Mouse (Mus musculus) embryonic facial prominence, embryonic 14.5 days (tissue): ENCODE results near the gene Cdipt. TPM values are rescaled to one million over a fixed set of nuclear protein-coding genes. Genes with fewer than 3 reads are reported as not detected.

Source experiments
- ATAC-seq: fragments of 200-750 bp; cut with Nextera tagmentation; 2 replicates; pipeline ENCODE4 v1.8.0; 2017; ENCODE audit warnings: low read depth, moderate number of reproducible peaks, moderate TSS enrichment
- DNase-seq: peaks from one replicate; pipeline ENCODE4 v3.0.0-alpha.2; 2015; ENCODE audit warnings: low spot score
- H3K27ac ChIP-seq: fragments of 300-500 bp; sonication (generic); replicated peaks from 2 replicates; pipeline ENCODE4 v1.5.1; 2014; ENCODE audit warnings: low read depth, mild to moderate bottlenecking, low read length, moderate library complexity
- H3K27me3 ChIP-seq: fragments of 300-500 bp; sonication (generic); replicated peaks from 2 replicates; pipeline ENCODE4 v1.6.1; 2014; ENCODE audit warnings: low read length; ENCODE audit not compliant: control insufficient read depth, insufficient read depth
- H3K36me3 ChIP-seq: fragments of 300-500 bp; sonication (generic); 2 replicates; pipeline ENCODE4 v1.6.1; 2014; ENCODE audit warnings: low read length, mixed read lengths; ENCODE audit not compliant: control insufficient read depth, insufficient read depth
- H3K4me1 ChIP-seq: fragments of 300-500 bp; sonication (generic); 2 replicates; pipeline ENCODE4 v1.6.1; 2014; ENCODE audit warnings: antibody characterized with exemption, low read length; ENCODE audit not compliant: control insufficient read depth, insufficient read depth
- H3K4me2 ChIP-seq: fragments of 300-500 bp; sonication (generic); 2 replicates; pipeline ENCODE4 v1.6.1; 2014; ENCODE audit warnings: low read depth, mild to moderate bottlenecking, low read length, moderate library complexity, mixed read lengths
- H3K4me3 ChIP-seq: fragments of 300-500 bp; sonication (generic); 2 replicates; pipeline ENCODE4 v1.5.1; 2014; ENCODE audit warnings: low read depth, mild to moderate bottlenecking, low read length
- H3K9ac ChIP-seq: fragments of 300-500 bp; sonication (generic); 2 replicates; pipeline ENCODE4 v1.6.1; 2014; ENCODE audit warnings: low read depth, mild to moderate bottlenecking, low read length, moderate library complexity, mixed read lengths
- H3K9me3 ChIP-seq: fragments of 300-500 bp; sonication (generic); 2 replicates; pipeline ENCODE4 v1.6.1; 2016; ENCODE audit warnings: low read length; ENCODE audit not compliant: control insufficient read depth
- WGBS: fragments of 180-500 bp; shearing (Covaris S2); extraction: QIAGEN DNeasy Blood & Tissue Kit; methylation state at CpG from one replicate; pipeline ENCODE4 v1.1.7; 2014; 5-methylcytosine and 5-hydroxymethylcytosine counted together
- polyA plus RNA-seq: library from polyadenylated mRNA; unstranded; fragments of >200 nt; fragmentation: Nextera tagmentation; extraction: Ambion mirVana; gene quantifications from 2 replicates; pipeline ENCODE4 v1.2.1, GENCODE M21; 2014

Cdipt gene
- polyA plus RNA-seq, 1 experiment from 2014 or later: 88.0 TPM

DNA sequence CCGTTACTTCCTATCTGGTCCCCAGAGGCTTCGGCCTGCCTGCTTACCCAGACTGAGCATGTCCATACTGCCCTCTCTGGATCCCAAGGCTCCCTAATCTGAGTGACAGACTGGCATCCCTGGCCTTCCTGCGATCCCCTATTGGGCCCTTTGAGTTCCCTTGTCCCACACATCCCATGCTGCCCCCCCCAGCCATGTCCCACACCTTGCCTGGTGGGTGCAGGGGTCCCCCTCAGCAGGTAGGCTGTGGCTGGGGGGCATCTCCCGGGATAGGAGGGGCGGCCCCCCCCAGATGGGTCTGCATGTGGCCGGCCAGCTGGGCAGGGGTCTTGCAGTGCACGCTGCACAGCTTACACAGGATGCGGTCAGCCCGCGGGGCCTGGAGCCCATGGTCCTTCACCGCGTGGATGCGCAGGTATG, 47.6 kb downstream of the Cdipt start:
- WGBS: 85% methylated on average over 8 of the region's 13 CpGs
- H3K27ac ChIP-seq: no peak overlapping the region
- peak overlapping the region; percentile 87 for H3K4me3 ChIP-seq
- H3K9ac ChIP-seq: peak overlapping the region; percentile 98
- DNase-seq: no peak
- H3K4me2 ChIP-seq: peak overlapping the region; percentile 79
- H3K9me3 ChIP-seq: no peaks in the 10 kb centered on the region
- H3K27me3 ChIP-seq: no peaks in the 10 kb centered on the region
- H3K36me3 ChIP-seq: peaks cover 36% of the 10 kb centered on the region
- no peak for ATAC-seq
- peaks cover 34% of the 10 kb centered on the region for H3K4me1 ChIP-seq

DNA sequence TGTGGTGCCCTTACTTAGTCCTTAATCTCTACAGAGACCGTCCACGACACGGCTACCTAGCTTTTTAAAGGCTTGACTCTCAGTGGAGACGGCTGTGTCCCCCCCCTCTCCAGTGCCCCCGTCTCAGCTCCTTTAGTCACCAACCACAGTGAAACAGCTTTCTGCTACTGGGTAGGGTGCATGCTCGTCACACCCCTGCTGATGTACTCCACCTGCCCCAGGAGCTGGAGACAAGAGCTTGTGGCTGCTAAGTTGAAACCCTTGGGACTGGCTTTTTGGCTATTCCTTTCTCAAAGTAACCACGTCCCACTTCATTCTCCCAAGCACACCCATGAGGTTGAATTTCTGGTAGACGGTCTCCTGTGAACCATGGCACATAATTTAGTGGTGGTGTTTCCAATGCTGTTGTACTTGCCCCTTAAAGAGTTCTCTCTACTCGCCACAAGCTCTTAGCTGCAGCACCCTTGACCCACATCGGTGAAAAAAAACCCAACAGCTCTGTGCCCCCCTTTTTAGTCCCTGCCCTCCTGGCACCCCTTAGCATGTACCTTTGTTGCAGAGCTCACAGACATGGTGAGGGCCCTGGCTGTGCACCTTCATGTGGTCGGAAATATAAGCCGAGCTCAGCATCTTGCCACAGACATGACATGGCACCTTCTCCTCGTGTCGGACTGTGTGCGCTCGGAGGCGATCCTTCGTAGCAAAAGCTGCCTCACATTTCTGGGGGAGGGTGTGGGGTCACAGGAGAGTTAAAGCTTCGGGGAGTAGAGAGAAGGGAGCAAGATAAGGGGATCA, 48.4 kb downstream of the Cdipt start:
- H3K9ac ChIP-seq: peak overlapping the region; percentile 98
- peaks cover 28% of the 10 kb centered on the region for H3K4me1 ChIP-seq
- H3K36me3 ChIP-seq: peaks cover 41% of the 10 kb centered on the region
- peak overlapping the region; percentile 87 for H3K4me3 ChIP-seq
- H3K27ac ChIP-seq: peak overlapping the region; percentile 99; the same call in 1 of the 2 replicates
- DNase-seq: no peak
- no peaks in the 10 kb centered on the region for H3K27me3 ChIP-seq
- H3K4me2 ChIP-seq: peak overlapping the region; percentile 79
- WGBS: 19% methylated on average over 19 of the region's 19 CpGs
- ATAC-seq: no peak
- no peaks in the 10 kb centered on the region for H3K9me3 ChIP-seq

DNA sequence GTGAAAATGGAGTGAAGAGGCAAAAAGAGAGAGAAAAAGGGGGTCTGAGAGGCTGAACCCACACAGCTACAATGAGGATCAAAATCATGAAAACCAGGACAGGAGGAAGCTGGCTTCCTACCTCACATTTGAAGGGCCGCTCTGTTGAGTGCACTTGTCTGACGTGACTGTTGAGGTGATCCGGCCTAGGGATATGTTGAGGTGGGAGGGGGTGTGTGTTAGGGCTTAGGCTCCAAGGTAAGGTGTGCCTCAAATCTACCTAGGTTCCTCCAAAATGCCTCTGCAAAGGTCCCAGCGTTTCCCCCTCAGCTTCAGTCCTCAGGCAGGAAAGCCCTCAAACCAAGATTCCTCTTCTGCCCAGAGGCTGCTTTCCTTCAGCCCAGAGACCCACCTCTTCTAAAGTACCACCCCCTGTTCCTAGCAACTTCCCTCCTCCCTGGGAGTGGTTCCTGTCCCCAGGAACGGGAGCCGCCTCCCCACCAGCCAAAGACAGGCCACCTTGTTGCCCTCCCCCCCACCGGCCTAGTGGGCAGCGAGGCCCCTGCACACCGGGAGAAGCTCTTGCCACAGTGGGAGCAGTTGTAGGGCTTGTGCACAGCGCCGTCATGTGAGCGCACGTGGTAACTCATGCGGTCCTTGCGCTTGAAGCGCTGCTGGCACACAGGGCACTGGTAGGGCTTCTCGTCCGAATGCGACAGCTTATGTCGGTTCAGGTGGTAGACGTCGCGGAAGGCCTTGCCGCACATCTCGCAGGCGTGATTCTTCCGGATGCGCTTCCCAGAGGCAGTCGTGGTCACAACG, 49.2 kb downstream of the Cdipt start:
- H3K4me1 ChIP-seq: peaks cover 21% of the 10 kb centered on the region
- peak overlapping the region; percentile 79 for H3K4me2 ChIP-seq
- WGBS: 2% methylated on average over 26 of the region's 30 CpGs
- peak; percentile 23 for ATAC-seq
- peak; percentile 94 for DNase-seq
- H3K4me3 ChIP-seq: peak overlapping the region; percentile 87
- no peaks in the 10 kb centered on the region for H3K27me3 ChIP-seq
- peaks cover 44% of the 10 kb centered on the region for H3K36me3 ChIP-seq
- H3K27ac ChIP-seq: peak overlapping the region; percentile 99
- H3K9me3 ChIP-seq: no peaks in the 10 kb centered on the region
- H3K9ac ChIP-seq: peak overlapping the region; percentile 98

DNA sequence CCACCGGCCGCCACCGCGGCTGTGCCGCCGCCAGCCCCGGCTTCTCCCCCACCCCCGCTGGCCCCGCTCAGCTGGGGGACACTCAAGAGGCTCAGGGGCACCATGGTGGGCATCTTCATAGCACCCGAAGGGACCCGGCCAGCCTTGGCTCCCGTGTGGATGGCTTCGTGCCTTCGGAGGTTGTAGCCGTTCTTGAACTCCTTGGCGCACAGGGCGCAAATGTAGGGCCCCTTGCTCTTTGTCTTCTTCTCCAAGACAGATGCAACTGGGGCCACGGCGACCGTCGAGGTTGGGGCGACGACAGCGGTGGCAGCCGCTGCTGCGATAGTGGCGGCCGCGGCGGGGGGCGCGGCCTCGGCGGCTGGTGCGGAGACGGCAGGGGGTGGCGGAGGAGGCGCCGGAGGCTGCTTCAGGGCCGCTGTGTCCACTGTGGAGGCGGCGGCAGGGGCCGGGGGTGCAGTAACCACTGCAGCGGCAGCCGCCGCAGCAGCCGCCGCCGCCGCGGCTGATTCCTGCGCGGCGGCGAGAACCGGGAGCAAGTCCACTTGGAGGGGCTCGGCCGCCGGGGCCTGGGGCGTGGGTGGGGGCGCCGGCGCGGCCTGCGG, 49.9 kb downstream of the Cdipt start:
- Histone ChIP-seq H3K9me3 (no peaks in the 10 kb centered on the region), H3K4me1 (peaks cover 18% of the 10 kb centered on the region), H3K36me3 (peaks cover 51% of the 10 kb centered on the region), H3K27me3 (no peaks in the 10 kb centered on the region), H3K27ac (peak overlapping the region; percentile 99), H3K9ac (peak overlapping the region; percentile 98), H3K4me2 (peak overlapping the region; percentile 79), H3K4me3 (peak overlapping the region; percentile 87)
- peak; percentile 44 for DNase-seq
- WGBS: 1% methylated on average over 17 of the region's 65 CpGs
- ATAC-seq: no peak

DNA sequence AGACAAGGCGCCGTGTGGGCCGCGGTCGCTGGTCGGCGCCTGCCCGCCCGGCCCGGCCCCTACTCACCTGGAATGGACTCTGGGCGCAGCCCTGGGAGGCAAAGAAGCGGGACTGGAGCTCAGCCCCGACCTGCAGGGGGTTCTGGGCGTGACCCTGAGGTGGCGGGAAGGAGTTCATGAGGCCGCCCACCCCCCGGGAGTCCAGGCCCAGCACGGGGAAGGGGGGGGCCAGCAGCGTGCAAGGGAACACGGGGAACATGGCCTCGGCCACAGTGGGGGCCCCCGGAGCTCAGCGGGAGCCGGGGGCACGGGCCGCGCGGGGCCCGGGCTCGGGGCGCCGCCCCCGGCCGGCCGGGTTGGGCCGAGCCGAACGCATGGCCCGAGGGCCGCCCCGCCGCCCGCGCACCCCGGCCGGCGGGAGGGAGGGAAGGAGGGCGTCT, 50.5 kb downstream of the Cdipt start:
- no peaks in the 10 kb centered on the region for H3K27me3 ChIP-seq
- peak; percentile 88 for DNase-seq
- H3K27ac ChIP-seq: peak overlapping the region; percentile 99
- peak; percentile 16 for ATAC-seq
- 0% methylated on average over 7 of the region's 48 CpGs for WGBS
- H3K9me3 ChIP-seq: no peaks in the 10 kb centered on the region
- peaks cover 18% of the 10 kb centered on the region for H3K4me1 ChIP-seq
- peak overlapping the region; percentile 79 for H3K4me2 ChIP-seq
- H3K36me3 ChIP-seq: peaks cover 57% of the 10 kb centered on the region
- peak overlapping the region; percentile 98 for H3K9ac ChIP-seq
- peak overlapping the region; percentile 87 for H3K4me3 ChIP-seq

DNA sequence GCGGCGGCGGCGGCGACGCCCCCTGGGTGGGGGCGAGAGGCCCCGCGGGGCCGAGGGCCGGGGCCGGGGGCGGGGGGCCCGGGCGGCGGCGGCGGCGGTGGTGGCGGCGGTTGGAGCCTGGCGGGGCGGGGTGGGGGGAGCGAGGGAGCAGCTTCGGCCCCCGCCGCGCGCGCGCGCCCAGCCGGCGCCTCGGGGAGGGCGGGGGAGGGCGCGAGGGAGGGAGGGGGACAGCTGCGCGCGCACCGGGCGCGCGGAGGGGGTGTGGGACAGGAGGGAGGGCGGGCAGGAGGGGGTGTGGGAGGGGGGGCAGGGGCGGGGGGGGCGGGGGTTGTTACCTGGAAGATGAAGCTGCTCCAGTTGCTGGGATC, 50.9 kb downstream of the Cdipt start:
- Histone ChIP-seq H3K27ac (peak overlapping the region; percentile 99), H3K9ac (peak overlapping the region; percentile 98), H3K4me1 (peaks cover 18% of the 10 kb centered on the region), H3K36me3 (peaks cover 61% of the 10 kb centered on the region), H3K4me3 (peak overlapping the region; percentile 87), H3K4me2 (peak overlapping the region; percentile 79), H3K9me3 (no peaks in the 10 kb centered on the region), H3K27me3 (no peaks in the 10 kb centered on the region)
- DNase-seq (no peak), ATAC-seq (peak; percentile 1; the same call in 1 of the 2 replicates)
- no CpG with 5 or more reads among the region's 48 CpGs for WGBS

DNA sequence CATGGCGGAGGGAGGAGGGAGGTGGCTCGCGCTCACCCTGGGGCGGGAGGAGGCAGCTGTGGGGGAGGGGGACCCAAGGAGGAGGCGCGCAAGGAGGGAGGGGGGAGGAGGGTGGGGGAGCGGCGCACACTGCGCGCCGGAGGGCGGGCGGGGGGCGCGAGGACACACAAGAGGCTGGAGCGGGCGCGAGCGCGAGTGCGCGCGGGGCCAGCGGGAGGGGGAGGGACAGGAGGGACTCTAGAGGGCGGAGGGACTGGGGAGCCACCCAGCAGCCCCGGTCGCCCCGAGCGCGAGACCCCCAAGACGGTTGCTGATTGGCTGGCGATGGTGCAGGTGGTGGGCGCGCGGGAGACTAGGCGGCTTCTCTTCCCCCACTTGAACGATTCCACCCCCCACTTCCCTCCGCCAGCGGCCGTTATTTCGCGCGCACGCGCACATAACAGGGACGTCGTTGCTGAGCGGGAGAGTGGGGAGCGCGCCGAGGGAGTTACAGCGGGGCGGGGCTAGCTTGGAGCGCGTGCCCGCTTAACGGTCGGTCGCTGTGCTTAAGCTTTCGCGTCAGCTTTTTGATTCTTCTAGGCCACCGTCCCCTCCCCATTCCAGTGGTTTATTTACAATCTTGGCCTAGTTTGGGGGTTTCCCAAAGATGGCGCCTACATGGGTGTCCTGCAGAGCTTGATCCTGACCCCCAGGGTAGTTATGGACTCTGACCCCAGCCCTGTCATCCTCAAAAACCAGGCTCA, 51.4 kb downstream of the Cdipt start, which contains the start of gene Maz:
Maz (minus strand) TSS at position 54 of the 743 bp plus-strand sequence.
- Histone ChIP-seq H3K9ac (peak within 1 kb of the TSS; percentile 98), H3K4me1 (peaks cover 18% of the 10 kb centered on the region), H3K4me2 (peak within 1 kb of the TSS; percentile 79), H3K9me3 (no peaks in the 10 kb centered on the region), H3K4me3 (peak within 1 kb of the TSS; percentile 87), H3K27me3 (no peaks in the 10 kb centered on the region), H3K36me3 (peaks cover 64% of the 10 kb centered on the region), H3K27ac (peak within 1 kb of the TSS; percentile 99)
- ATAC-seq (peak; percentile 92), DNase-seq (peak; percentile 99)
- WGBS: 2% methylated on average over 29 of the region's 63 CpGs

DNA sequence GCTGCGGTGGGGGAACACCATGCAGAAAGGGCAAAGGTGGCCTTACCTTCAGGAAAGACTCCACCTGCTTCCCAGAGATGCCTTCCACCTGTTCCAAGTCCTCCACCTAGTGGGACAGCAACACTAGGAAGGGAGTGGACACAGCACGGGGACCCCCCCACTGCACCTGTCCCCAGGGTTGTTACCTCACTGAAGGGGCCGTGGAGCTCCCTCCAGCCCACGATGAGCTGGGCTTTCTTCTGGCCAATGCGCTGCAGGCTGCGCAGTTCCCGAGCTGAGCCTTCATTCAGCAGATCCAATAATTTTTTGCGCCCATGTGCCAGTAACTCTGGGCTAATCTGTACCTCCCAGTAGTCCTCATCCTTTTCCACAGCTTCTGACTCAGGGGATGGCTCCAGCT, 52.2 kb downstream of the Cdipt start:
- Histone ChIP-seq H3K4me3 (peak overlapping the region; percentile 87), H3K27ac (peak overlapping the region; percentile 99), H3K4me2 (peak overlapping the region; percentile 79), H3K9me3 (no peaks in the 10 kb centered on the region), H3K4me1 (peaks cover 18% of the 10 kb centered on the region), H3K27me3 (no peaks in the 10 kb centered on the region), H3K36me3 (peaks cover 64% of the 10 kb centered on the region), H3K9ac (peak overlapping the region; percentile 98)
- 61% methylated on average over 8 of the region's 8 CpGs for WGBS
- DNase-seq (no peak), ATAC-seq (no peak)
